9 mouse cellular contexts compared by ENCODE assay signal in the genomic region with DNA sequence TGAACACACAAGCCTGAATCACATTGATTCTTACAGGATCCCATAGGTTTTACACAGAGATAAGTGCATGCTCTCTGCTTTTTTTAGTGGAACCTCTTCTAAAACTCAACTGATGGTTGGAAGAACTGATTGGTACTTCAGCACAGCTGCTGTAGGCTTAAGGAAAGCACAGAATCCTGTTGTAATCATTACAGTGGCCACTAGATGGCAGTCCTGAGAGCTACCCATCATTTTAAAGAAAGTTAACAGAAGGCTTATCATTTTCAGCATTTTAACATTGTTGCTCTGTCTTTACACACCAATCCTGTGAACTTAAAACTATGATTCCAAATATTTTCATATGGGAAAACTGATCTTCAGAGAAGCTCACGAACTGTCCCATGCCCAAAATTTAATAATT.
DNase-seq lines count a peak whose midpoint lies in the region; ATAC-seq and TF ChIP-seq lines count a peak whose summit lies in the region.
"Had no signal": no experiment of that assay in that cellular context is flagged by ENCODE, and none has a peak within 500 bp of the region (broad histone marks: within the 10 kb centered on the region; RNA-seq: fewer than 3 reads in every experiment).

No protein-coding gene starts in this region.

- H3K36me3 ChIP-seq in kidney, adult 2 months (ENCODE audit: control insufficient read depth, insufficient read depth, low read length): no peaks in the 10 kb centered on the region
- H3K36me3 ChIP-seq in kidney, embryonic 16.5 days (ENCODE audit: insufficient read depth, low read length): no peaks in the 10 kb centered on the region

- no peaks in the 10 kb centered on the region for H3K27me3 ChIP-seq in kidney, adult 2 months (replicated peaks; ENCODE audit: control insufficient read depth, insufficient read depth, low read length)
- H3K27me3 ChIP-seq in kidney, embryonic 16.5 days (ENCODE audit: insufficient read depth, low read length): no peaks in the 10 kb centered on the region

- peak; percentile 60 for DNase-seq in kidney, adult 2 months
- DNase-seq in Muller cell, postnatal 12 days (ENCODE audit: inconsistent ontology term): peak; percentile 24
- peak; percentile 13 for DNase-seq in c-Kit-positive CD71-positive TER-119-positive erythroid progenitor cells, embryonic 14.5 days (ENCODE audit: low spot score)
- peak; percentile 34 to 76 for DNase-seq in frontal cortex, postnatal 25 days (ENCODE audit: low spot score in 2 of 2)
- DNase-seq in left cerebral cortex, adult 18-20 months (ENCODE audit: low spot score in 2 of 2): peak; percentile 83 to 90
- DNase-seq in right cerebral cortex, adult 2 months (ENCODE audit: low spot score in 2 of 2): peak; percentile 93

- 0 out of 2 replicates have a peak, but pooled peaks have one; percentile 25 for TF ChIP-seq CTCF in kidney, adult 2 months (conservative IDR thresholded peaks at IDR 0.05; ENCODE audit: insufficient read depth, insufficient read length, low read depth, low read length)

- WGBS in kidney, adult 2 months: 37% methylated on average over 1 of the region's 1 CpGs
- WGBS in kidney, embryonic 16.5 days: 33% methylated on average over 1 of the region's 1 CpGs

- no peak overlapping the region for H3K9ac ChIP-seq in kidney, embryonic 16.5 days (replicated peaks; ENCODE audit: low read length)

- H3K4me1 ChIP-seq in kidney, adult 2 months (ENCODE audit: control insufficient read depth, insufficient read depth, low read length): no peaks in the 10 kb centered on the region
- H3K4me1 ChIP-seq in kidney, embryonic 16.5 days (ENCODE audit: insufficient read depth, low read length): no peaks in the 10 kb centered on the region

- no peak for TF ChIP-seq POLR2A in kidney, adult 2 months (IDR thresholded peaks at IDR 0.05; ENCODE audit: low read depth, low read length)

- H3K4me2 ChIP-seq in kidney, embryonic 16.5 days (replicated peaks; ENCODE audit: low read depth, low read length): no peak overlapping the region

- H3K27ac ChIP-seq in kidney, adult 2 months (ENCODE audit: insufficient read depth, low read depth, low read length): no peak overlapping the region
- H3K27ac ChIP-seq in kidney, embryonic 16.5 days (ENCODE audit: low read length): no peak overlapping the region
- H3K27ac ChIP-seq: macrophage had no signal

- no peak for ATAC-seq in kidney, embryonic 16.5 days (ENCODE audit: low FRiP score, low TSS enrichment)

- H3K9me3 ChIP-seq in kidney, embryonic 16.5 days (ENCODE audit: low read length): no peaks in the 10 kb centered on the region

- no peak overlapping the region for H3K4me3 ChIP-seq in kidney, adult 2 months (ENCODE audit: insufficient read depth, low read depth, low read length)
- no peak overlapping the region for H3K4me3 ChIP-seq in kidney, embryonic 16.5 days (ENCODE audit: low read length)
- H3K4me3 ChIP-seq: erythroblast, embryonic 14.5 days had no signal

Comparison
In these comparisons a context has a peak if more than half of its experiments do, and no peak if none do; other contexts are left out.
1. DNase-seq: peak in every context shown above with its lines; median percentile 93 in right cerebral cortex, adult 2 months; 86 in left cerebral cortex, adult 18-20 months; 60 in kidney, adult 2 months; 55 in frontal cortex, postnatal 25 days; 24 in Muller cell, postnatal 12 days; 13 in c-Kit-positive CD71-positive TER-119-positive erythroid progenitor cells, embryonic 14.5 days.